Mouse (Mus musculus) heart, postnatal 0 days (tissue): ENCODE measurements at regions not wholly inside any gene's neighbourhood (a gene's known extent, or its start where the extent isn't known, plus 50 kb on each side); places are given as distances from the start of the nearest gene placed in this dataset.

Source experiments
- CTCF ChIP-seq: IDR thresholded peaks from 2 replicates; pipeline ENCODE4 v1.5.1; 2016; ENCODE audit warnings: antibody characterized with exemption, control low read depth, low read depth
- EP300 ChIP-seq: IDR thresholded peaks from 2 replicates; pipeline ENCODE4 v1.6.1; 2016; ENCODE audit warnings: antibody characterized with exemption, low read depth

GRCm38 (mm10) chr5:51108737-51109136, 458.8 kb downstream of the Ppargc1a start:
- no peak for TF ChIP-seq CTCF
- TF ChIP-seq EP300 = no peak
